Mouse (Mus musculus) kidney, postnatal 0 days (tissue): ENCODE data around the gene Gm11027. TPM values are rescaled to one million over a fixed set of nuclear protein-coding genes. Genes with fewer than 3 reads are reported as not detected.
A peak's percentile ranks its signal among the peaks of the same experiment; 100 is the strongest.

ENCODE experiments used
- ATAC-seq: fragments of 200-750 bp; cut with Nextera tagmentation; replicated peaks from 2 replicates; pipeline ENCODE4 v1.8.0; 2017; ENCODE audit warnings: low read depth, moderate number of reproducible peaks, moderate TSS enrichment, moderate library complexity; ENCODE audit not compliant: low FRiP score
- DNase-seq: peaks from one replicate; pipeline ENCODE4 v3.0.0-alpha.2; 2016; ENCODE audit warnings: low spot score
- H3K27ac ChIP-seq: fragments of 300-500 bp; sonication (generic); 2 replicates; pipeline ENCODE4 v1.5.1; 2014; ENCODE audit warnings: mild to moderate bottlenecking
- H3K27me3 ChIP-seq: fragments of 300-500 bp; sonication (generic); 2 replicates; pipeline ENCODE4 v1.6.1; 2014; ENCODE audit warnings: low read length, mixed read lengths; ENCODE audit not compliant: insufficient read depth
- H3K36me3 ChIP-seq: fragments of 300-500 bp; sonication (generic); 2 replicates; pipeline ENCODE4 v1.6.1; 2014; ENCODE audit warnings: low read length, mixed read lengths; ENCODE audit not compliant: insufficient read depth
- H3K4me1 ChIP-seq: fragments of 300-500 bp; sonication (generic); replicated peaks from 2 replicates; pipeline ENCODE4 v1.6.1; 2014; ENCODE audit warnings: antibody characterized with exemption, low read length, mixed read lengths; ENCODE audit not compliant: insufficient read depth
- H3K4me2 ChIP-seq: fragments of 300-500 bp; sonication (generic); 2 replicates; pipeline ENCODE4 v1.6.1; 2014; ENCODE audit warnings: mild to moderate bottlenecking, low read length, moderate library complexity, mixed read lengths
- H3K4me3 ChIP-seq: fragments of 300-500 bp; sonication (generic); replicated peaks from 2 replicates; pipeline ENCODE4 v1.5.1; 2014; ENCODE audit warnings: low read depth, low read length
- H3K9ac ChIP-seq: fragments of 300-500 bp; sonication (generic); 2 replicates; pipeline ENCODE4 v1.6.1; 2014; ENCODE audit warnings: low read depth, low read length
- H3K9me3 ChIP-seq: fragments of 300-500 bp; sonication (generic); replicated peaks from 2 replicates; pipeline ENCODE4 v1.6.1; 2016; ENCODE audit warnings: low read length, inconsistent platforms, mixed read lengths
- CTCF ChIP-seq: IDR thresholded peaks from 2 replicates; pipeline ENCODE4 v1.5.1; 2016; ENCODE audit warnings: antibody characterized with exemption, low read depth, mild to moderate bottlenecking, moderate library complexity
- WGBS: fragments of 180-500 bp; shearing (Covaris S2); extraction: QIAGEN DNeasy Blood & Tissue Kit; methylation state at CpG from one replicate; pipeline ENCODE4 v1.1.7; 2014; 5-methylcytosine and 5-hydroxymethylcytosine counted together
- polyA plus RNA-seq: library from polyadenylated mRNA; unstranded; fragments of >200 nt; fragmentation: Nextera tagmentation; extraction: Ambion mirVana; gene quantifications from 2 replicates; pipeline ENCODE4 v1.2.1, GENCODE M21; 2015

Gene Gm11027
- polyA plus RNA-seq, 1 experiment from 2014 or later: not detected

- Histone ChIP-seq H3K4me1 (0 out of 2 replicates have a peak, but pooled peaks cover 3% of the 10 kb centered on the region), H3K4me2 (peak within 1 kb of the TSS; percentile 89), H3K4me3 (peak within 1 kb of the TSS; percentile 95), H3K27me3 (no peaks in the 10 kb centered on the region), H3K36me3 (no peaks in the 10 kb centered on the region), H3K9me3 (no peaks in the 10 kb centered on the region), H3K27ac (peak within 1 kb of the TSS; percentile 90), H3K9ac (peak within 1 kb of the TSS; percentile 94)
- peak; percentile 99 for DNase-seq
- peak; percentile 98 for ATAC-seq
- TF ChIP-seq CTCF: peak; percentile 50; the same call in 1 of the 2 replicates
- WGBS: under 1% methylated on average over 52 of the region's 68 CpGs
Observed at GRCm38 (mm10) chr12:116280653-116281364, 5.6 kb downstream of the Gm11027 start, which contains the start of gene Esyt2. TSS of gene Esyt2 (plus strand) at chr12:116281196.

DNA sequence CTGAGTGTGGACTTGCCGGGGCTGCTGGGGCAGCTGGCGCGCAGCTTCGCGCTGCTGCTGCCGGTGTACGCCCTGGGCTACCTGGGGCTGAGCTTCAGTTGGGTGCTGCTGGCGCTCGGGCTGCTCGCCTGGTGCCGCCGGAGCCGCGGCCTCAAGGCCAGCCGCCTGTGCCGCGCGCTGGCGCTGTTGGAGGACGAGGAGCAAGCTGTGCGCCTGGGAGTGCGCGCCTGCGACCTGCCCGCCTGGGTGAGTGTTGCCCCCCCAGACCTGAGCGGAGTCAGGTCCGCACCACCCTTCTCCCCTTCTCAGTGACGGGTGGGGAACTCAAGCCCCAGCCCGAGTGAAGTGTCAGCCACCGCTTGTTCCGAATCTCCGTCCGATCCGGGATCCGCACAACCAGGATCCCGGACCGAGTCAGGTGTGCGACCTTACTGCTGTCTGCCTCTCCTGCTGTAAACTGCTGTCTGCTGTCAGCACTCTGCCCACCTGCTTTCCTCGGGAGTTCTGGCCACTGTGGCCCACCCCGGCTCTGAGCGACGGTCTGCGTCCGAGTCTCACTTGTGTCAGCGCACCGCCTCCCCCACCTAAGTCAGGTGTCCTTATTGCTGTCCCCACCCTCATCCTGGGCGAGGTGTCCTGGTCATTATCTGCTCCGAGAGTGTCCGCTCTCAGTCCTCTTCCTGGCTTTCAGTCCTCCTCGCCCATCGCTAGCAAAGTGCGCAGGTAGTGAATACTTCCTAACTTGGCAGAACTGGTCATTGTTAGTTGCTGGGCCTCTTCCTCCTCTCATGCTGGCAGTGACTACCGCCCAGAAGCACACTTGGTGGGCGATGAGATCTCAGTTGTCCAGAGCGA is 6.5 kb downstream of the Gm11027 start:
- peak overlapping the region; percentile 90 for H3K27ac ChIP-seq
- under 1% methylated on average over 55 of the region's 55 CpGs for WGBS
- no peaks in the 10 kb centered on the region for H3K36me3 ChIP-seq
- peak overlapping the region; percentile 94 for H3K9ac ChIP-seq
- peak; percentile 43 for DNase-seq
- H3K4me3 ChIP-seq: peak overlapping the region; percentile 95
- peak; percentile 71; the same call in 1 of the 2 replicates for ATAC-seq
- H3K9me3 ChIP-seq: no peaks in the 10 kb centered on the region
- no peaks in the 10 kb centered on the region for H3K27me3 ChIP-seq
- TF ChIP-seq CTCF: no peak
- peak overlapping the region; percentile 89 for H3K4me2 ChIP-seq
- 0 out of 2 replicates have a peak, but pooled peaks cover 3% of the 10 kb centered on the region for H3K4me1 ChIP-seq

- DNase-seq: no peak
- Histone ChIP-seq H3K9ac (no peak overlapping the region), H3K27ac (no peak overlapping the region), H3K4me1 (0 out of 2 replicates have a peak, but pooled peaks cover 3% of the 10 kb centered on the region), H3K9me3 (no peaks in the 10 kb centered on the region), H3K4me3 (no peak overlapping the region), H3K4me2 (no peak overlapping the region), H3K27me3 (no peaks in the 10 kb centered on the region), H3K36me3 (no peaks in the 10 kb centered on the region)
- no peak for TF ChIP-seq CTCF
- ATAC-seq: no peak
- WGBS: 81% methylated on average over 2 of the region's 2 CpGs
Observed at GRCm38 (mm10) chr12:116282856-116283255, 7.7 kb downstream of the Gm11027 start.

DNA sequence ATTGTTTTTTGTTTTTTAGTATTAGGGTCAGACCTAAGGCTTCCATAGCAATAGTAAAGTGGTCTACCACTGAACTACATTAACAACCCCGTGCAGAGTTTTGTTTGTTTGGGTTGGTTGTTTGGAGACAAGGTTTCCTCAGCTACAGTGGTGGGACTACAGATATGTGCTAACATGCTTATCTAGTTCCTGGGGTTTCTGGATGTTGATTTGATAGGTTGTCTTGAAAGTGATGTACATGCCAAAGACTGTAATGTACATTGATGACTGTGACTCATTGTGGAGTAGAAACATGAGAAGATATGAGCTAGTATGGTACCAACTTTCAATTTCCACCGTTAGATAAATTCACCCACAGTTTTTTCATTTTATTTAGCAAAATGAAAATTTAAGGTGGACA is 8.3 kb downstream of the Gm11027 start:
- no peak for ATAC-seq
- no peak for TF ChIP-seq CTCF
- no peaks in the 10 kb centered on the region for H3K9me3 ChIP-seq
- WGBS: 85% methylated on average over 2 of the region's 2 CpGs
- no peak overlapping the region for H3K27ac ChIP-seq
- 0 out of 2 replicates have a peak, but pooled peaks cover 3% of the 10 kb centered on the region for H3K4me1 ChIP-seq
- no peak overlapping the region for H3K9ac ChIP-seq
- H3K4me3 ChIP-seq: no peak overlapping the region
- H3K36me3 ChIP-seq: no peaks in the 10 kb centered on the region
- no peaks in the 10 kb centered on the region for H3K27me3 ChIP-seq
- H3K4me2 ChIP-seq: no peak overlapping the region
- DNase-seq: no peak

DNA sequence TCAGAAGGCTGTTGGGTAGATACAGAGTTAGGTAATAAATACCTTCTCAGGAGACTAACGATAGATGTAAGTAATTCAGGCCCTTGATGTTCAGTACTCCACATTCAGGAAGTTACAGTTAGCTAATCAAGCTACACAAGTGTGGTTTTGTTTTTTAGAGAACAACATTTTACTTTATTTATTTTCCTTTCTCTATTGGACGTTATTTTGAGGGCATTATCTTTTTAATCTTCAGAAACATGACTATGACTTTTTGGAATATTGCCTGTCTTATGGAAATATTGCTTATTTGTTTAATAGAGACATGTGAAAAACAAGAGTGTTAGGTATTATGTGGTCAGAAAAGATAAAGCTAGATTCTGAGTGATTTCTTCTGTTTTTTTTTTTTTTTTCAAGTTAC is 18.0 kb downstream of the Gm11027 start:
- Histone ChIP-seq H3K4me2 (no peak overlapping the region), H3K27me3 (no peaks in the 10 kb centered on the region), H3K9me3 (no peaks in the 10 kb centered on the region), H3K36me3 (no peaks in the 10 kb centered on the region), H3K27ac (no peak overlapping the region), H3K9ac (no peak overlapping the region), H3K4me3 (no peak overlapping the region), H3K4me1 (no peaks in the 10 kb centered on the region)
- ATAC-seq (no peak), DNase-seq (no peak)
- TF ChIP-seq CTCF: no peak
- WGBS: 51% methylated on average over 2 of the region's 2 CpGs

DNA sequence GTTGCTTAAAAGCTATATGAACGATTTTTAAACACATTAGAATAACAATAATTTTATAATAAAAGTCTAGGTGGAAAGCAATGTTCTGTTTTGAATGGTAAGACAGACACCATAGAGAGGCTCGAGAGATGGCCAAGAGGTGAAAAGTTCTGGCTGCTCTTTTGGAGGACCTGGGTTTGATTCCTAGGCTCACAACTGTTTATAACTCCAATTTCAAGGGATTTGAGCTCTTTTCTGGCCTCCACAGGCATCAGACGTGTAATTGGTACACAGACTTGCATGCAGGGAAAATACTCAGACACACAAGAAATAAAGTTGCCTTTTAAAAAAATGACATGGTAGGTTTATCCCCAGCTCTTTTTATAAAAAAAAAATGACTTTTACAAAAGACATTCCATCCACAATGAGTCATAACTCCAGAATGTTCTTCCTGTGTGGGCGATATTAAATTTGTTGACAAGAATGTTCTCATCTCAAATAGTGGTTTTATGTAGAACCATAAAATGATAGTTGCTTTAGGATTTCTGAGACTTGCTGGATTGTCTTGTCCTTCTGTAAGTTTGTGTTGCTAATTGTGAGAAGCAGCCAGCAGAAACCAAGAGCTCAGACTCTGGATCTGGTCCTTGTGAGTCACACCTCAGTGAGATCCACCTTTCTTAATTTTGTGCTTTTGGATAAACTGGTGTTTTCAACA is 18.6 kb downstream of the Gm11027 start:
- 0 out of 2 replicates have a peak overlapping the region, but pooled peaks have one; percentile 50 for H3K27ac ChIP-seq
- no peak overlapping the region for H3K4me2 ChIP-seq
- no peaks in the 10 kb centered on the region for H3K27me3 ChIP-seq
- ATAC-seq: no peak
- 68% methylated on average over 4 of the region's 4 CpGs for WGBS
- H3K4me1 ChIP-seq: no peaks in the 10 kb centered on the region
- no peak overlapping the region for H3K4me3 ChIP-seq
- H3K9ac ChIP-seq: no peak overlapping the region
- peak; percentile 68 for DNase-seq
- H3K9me3 ChIP-seq: no peaks in the 10 kb centered on the region
- no peak for TF ChIP-seq CTCF
- H3K36me3 ChIP-seq: no peaks in the 10 kb centered on the region
